Mouse (Mus musculus): ENCODE data around the gene Mettl7a2. TPM values are rescaled to one million over a fixed set of nuclear protein-coding genes. Genes with fewer than 3 reads are reported as not detected.
A peak's percentile ranks its signal among the peaks of the same experiment; 100 is the strongest.
"Not testable (repeated sequence)": the region's sequence is repeated elsewhere in the genome, so short reads cannot be mapped to it uniquely, and the experiment has no call there.

Gene Mettl7a2
- total RNA-seq, 2 experiments from 2014 or later: 0.49 TPM

GRCm38 (mm10) chr15:100334629-100335028 lies 18.4 kb upstream of the Mettl7a2 start, which contains the start of gene Mettl7a3:
Gene Mettl7a3, plus strand, starts transcription at chr15:100334929.
- intact Hi-C loops (cut with DNase I; ENCODE audit: low total_unique reads): no loop called here

DNA sequence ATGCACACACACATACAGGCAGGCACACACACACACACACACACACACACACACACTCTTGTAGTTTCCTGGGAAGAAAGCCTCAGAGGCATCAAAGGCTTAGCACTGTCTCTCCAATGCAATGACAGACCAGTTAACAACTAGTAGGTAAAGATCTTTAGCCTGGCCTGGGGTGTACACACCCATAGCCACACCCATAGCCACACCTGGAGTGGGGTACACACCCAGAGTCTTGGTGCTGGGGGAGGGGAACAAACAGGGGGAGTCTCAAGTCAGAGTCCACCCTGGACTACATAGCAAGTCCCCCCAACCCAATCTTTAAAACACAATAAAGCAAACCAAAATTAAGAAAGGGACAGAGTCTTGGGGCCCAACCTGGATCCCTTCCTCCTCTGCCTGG lies 15.7 kb upstream of the Mettl7a2 start:
- DNase-seq; intact Hi-C loops (cut with DNase I; ENCODE audit: low total_unique reads): not testable (repeated sequence)

More at GRCm38 (mm10) chr15:100334629-100335028, 18.4 kb upstream of the Mettl7a2 start, which contains the start of gene Mettl7a3:
- DNase-seq: no peak

GRCm38 (mm10) chr15:100337847-100338246 lies 15.2 kb upstream of the Mettl7a2 start:
- intact Hi-C loops (cut with DNase I; ENCODE audit: low total_unique reads): not testable (repeated sequence)
- DNase-seq: peak; percentile 44

DNA sequence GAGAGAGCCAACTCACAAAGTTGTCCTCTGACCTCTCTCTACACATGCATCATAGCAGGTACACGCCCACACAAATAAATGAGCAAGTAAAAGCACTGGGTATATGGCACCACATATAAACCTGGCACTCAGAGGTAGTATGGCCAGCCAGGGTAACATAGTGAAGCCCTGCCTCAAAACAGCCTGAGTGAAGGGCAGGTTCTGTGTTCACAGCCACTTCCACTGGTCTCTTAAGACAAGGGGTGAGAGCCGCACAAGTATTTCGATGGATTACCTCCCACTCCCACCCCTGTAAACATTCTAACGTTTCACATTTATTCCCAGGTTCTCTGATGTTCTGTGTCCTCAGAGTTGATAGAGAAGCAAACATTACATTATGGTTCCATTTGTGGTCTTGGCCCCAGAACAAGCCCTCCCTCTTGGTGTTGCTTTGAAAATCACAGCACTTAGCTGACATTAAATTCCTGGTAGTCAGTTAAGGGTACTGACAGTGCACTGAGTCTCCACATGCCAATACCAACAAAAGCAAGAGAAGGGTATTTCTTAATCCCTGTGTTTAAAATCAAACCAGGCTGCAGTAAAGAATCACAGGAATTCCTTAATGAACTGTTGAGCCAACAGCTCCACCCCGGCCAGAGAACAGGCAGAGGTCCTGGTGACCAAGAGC lies 11.6 kb upstream of the Mettl7a2 start:
- intact Hi-C loops (cut with DNase I; ENCODE audit: low total_unique reads): loop anchor here (5.0 kb wide), 1 partner anchor 116 kb away; no protein-coding TSS in a partner anchor
- DNase-seq: not testable (repeated sequence)

DNA sequence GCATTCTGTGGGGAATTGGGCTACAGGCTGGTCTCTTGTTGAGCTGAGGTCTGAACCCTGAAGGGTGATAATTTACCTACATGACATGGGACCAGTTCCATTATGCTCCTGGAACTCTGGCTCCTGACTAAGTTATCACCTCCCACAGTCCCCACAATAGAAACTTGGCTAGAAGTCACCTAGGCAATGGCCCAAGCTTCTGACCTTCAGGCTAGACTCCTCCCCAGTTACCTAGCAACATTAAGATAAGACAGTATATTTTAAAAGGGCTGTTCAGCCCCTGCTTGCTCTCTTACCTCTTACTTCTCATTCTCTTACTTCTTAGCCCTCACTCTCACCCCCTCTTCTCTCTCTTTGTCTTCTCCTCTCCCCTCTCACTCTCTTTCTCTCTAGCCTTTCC lies 7.5 kb upstream of the Mettl7a2 start:
- DNase-seq: no peak
- intact Hi-C loops (cut with DNase I; ENCODE audit: low total_unique reads): no loop called here

- intact Hi-C loops (cut with DNase I; ENCODE audit: low total_unique reads): no loop called here
- no peak for DNase-seq
These were observed 6.2 kb upstream of the Mettl7a2 start for GRCm38 (mm10) chr15:100346761-100347160.

DNA sequence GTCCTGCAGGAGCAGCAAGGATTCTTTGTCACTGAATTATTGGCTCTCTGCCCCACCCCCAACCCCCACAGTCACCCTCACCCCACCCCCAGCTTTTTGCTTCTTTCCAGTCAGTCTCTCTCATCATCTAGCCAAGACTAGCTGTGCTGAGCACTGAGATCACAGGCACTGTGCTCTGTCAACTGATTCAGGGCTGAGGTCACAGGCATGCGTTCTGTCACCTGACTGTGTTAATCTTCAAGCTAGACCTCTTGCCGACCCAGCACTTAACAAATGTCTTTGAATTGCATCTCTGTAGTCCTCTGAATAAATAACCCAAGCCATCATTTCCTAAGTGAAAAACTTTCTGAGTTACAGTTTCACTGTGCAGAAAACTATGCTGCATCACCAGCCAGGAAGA lies 3.5 kb upstream of the Mettl7a2 start:
- intact Hi-C loops (cut with DNase I; ENCODE audit: low total_unique reads): no loop called here
- DNase-seq: no peak

DNA sequence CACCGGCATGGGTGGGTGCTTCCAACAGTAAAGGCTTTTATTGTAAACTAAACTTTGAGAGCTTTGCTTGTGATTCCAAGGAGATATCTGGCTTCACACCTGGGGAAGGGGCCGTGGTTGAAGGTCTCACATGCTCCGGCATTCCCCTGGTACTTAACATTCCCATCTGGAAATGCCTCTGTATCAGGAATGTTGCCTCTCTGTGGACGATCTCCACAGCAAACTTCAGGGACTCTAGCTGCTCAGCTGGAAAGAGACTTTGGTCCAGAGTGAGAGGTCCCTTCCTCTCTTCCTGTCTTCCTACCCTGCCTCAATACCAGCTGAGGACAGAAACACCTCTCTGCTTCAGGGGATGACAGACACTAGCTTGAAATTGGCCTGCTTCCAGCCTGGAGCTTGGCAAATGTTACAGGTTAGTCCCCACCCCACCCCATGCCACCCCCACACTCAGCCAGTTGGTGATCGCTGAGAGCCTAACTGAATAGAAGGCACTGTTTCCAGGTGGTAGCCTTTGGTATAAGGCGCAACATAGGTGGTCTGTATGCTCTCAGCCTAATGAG lies 1.4 kb upstream of the Mettl7a2 start:
- no peak for DNase-seq
- intact Hi-C loops (cut with DNase I; ENCODE audit: low total_unique reads): no loop called here

- intact Hi-C loops (cut with DNase I; ENCODE audit: low total_unique reads); DNase-seq: not testable (repeated sequence)
These were observed 399 bp downstream of the Mettl7a2 start for GRCm38 (mm10) chr15:100353399-100353798.

DNA sequence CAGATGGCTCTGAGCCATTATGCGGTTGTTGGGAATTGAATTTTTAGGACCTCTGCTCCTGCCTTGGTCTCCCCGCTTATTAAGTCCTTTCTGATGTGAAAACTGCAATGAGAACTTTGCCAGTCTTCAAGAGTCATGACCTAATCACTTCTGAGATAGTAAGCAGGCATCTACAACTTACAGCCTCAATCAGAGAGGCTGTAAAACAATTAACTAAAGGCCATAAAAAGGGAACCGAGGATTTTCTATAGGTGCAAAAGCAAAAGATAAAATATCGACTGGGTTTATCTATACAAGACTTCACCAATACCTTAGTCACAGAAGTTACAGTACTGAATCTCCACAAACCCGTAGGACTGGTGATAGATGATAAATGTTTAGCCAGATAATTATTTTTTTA lies 2.9 kb downstream of the Mettl7a2 start:
- intact Hi-C loops (cut with DNase I; ENCODE audit: low total_unique reads): no loop called here
- no peak for DNase-seq

DNA sequence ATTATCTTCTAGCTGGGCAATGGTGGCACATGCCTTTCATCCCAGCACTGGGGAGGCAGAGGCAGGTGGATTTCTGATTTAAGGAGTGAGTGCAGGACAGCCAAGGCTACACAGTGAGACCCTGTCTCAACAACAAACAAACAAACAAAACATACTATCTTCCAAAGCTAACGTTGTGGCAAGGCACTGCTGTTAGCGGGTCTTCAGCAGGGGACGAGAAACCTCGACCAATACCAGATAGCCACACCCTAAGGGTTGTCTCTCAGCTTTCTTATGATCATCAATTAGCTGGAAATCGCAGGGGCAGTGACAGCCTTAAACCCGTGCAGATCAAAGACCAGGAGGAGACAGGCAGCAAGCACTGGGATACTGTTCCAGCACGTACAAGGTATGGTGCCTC lies 11.2 kb downstream of the Mettl7a2 start, which contains the start of gene Higd1c:
Higd1c (plus strand) TSS at position 301 of the 400 bp plus-strand sequence.
- intact Hi-C loops (cut with DNase I; ENCODE audit: low total_unique reads): no loop called here
- no peak for DNase-seq

DNA sequence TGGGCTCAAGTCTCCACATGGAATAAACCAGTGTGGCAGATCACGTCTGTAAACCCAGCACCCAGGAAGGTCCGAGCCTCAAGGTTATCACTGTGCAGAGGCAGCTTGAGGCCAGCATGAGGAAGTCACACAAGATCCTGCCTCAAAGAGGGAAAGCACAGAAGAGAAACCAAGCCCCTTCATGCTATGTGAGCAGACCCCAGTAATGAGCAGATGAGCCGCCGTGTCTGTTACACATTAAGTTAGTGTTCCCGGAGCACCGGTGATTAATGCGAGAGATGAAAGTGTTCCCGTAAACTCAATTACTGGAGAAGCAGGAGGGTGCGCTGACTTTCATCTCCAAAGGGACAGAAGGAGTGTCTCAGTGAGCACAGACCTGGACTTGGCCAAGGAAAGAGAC lies 13.0 kb downstream of the Mettl7a2 start:
- intact Hi-C loops (cut with DNase I; ENCODE audit: low total_unique reads); DNase-seq: not testable (repeated sequence)

DNA sequence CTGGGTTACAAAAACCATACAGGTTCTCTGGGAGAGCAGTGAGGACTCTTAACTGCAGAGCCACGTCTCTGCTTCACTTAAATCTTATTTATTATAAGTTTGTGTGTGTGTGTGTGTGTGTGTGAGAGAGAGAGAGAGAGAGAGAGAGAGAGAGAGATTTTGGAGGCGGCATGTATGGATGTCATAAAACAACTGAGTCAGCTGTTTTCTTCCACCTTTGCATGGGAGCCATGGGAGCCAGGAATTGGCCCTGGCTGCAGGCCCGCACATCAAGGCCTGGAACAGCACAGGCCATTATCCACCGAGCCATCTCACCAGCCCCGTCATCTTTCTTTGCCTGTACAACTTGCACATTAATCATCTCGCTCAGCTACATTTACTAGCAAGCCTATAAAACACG lies 14.1 kb downstream of the Mettl7a2 start:
- intact Hi-C loops (cut with DNase I; ENCODE audit: low total_unique reads): no loop called here
- no peak for DNase-seq

GRCm38 (mm10) chr15:100375066-100375465 lies 22.1 kb downstream of the Mettl7a2 start:
- intact Hi-C loops (cut with DNase I; ENCODE audit: low total_unique reads): loop anchor here (10.0 kb wide), 1 partner anchor 110 kb away; no protein-coding TSS in a partner anchor
- DNase-seq: peak; percentile 37

GRCm38 (mm10) chr15:100377847-100378505 lies 25.0 kb downstream of the Mettl7a2 start:
- intact Hi-C loops (cut with DNase I; ENCODE audit: low total_unique reads): loop anchor here (10.0 kb wide), 1 partner anchor 113 kb away; no protein-coding TSS in a partner anchor
- not testable (repeated sequence) for DNase-seq

GRCm38 (mm10) chr15:100379658-100380057 lies 26.7 kb downstream of the Mettl7a2 start:
- intact Hi-C loops (cut with DNase I; ENCODE audit: low total_unique reads): loop anchor here (10.0 kb wide), 1 partner anchor 115 kb away; no protein-coding TSS in a partner anchor
- no peak for DNase-seq

DNA sequence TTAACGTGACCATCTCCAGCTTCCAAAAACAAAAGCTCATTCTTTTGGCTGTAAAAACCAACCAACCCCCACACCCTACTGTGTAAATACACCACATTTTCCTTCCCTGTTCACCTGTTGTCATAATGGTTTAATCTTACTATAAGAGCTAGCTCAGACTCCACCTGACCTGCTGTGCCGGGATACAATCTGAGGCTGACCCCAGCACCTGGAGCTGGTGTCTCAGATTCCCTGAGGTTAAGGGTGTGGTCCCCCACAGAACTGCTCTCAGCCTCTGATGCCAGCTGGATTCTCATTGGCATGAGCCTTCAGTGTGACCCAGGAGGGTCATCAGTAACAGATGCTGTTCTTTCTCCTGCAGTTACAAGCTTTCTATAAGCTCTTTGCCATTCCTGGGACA lies 27.1 kb downstream of the Mettl7a2 start:
- DNase-seq: no peak
- intact Hi-C loops (cut with DNase I; ENCODE audit: low total_unique reads): no loop called here

DNA sequence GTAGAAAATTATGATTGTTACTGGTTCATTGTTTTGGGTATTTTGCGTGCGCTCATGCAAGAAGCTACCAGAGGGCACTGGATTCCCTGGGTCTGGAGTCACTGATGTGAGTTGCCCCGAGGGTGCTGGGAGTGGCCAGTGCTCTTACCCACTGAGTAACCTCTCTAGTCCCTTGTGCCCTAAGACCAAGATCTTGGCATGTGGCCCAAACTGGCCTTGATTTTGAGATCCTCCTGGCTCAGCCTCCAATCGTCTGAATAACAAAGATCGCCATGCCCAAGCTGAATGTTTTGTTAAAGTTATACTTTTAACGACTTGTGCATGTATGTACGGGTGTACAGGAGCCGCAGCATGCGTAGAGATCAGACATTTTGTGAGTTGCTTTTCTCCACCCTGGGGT lies 32.7 kb downstream of the Mettl7a2 start:
- no peak for DNase-seq
- intact Hi-C loops (cut with DNase I; ENCODE audit: low total_unique reads): no loop called here

- intact Hi-C loops (cut with DNase I; ENCODE audit: low total_unique reads): no loop called here
- no peak for DNase-seq
These were observed 34.7 kb downstream of the Mettl7a2 start for GRCm38 (mm10) chr15:100387544-100388223.

All from gastrocnemius, postnatal 14 days (tissue).